Mouse (Mus musculus) liver, adult (tissue): ENCODE results near the gene Fgd6.
A peak's percentile ranks its signal among the peaks of the same experiment; 100 is the strongest.

ENCODE experiments used
- GATA4 ChIP-seq: IDR thresholded peaks from 2 replicates; pipeline ENCODE4 v1.6.1; 2014; ENCODE audit warnings: mild to moderate bottlenecking, low read length; ENCODE audit not compliant: insufficient replicate concordance

Fgd6 gene

DNA sequence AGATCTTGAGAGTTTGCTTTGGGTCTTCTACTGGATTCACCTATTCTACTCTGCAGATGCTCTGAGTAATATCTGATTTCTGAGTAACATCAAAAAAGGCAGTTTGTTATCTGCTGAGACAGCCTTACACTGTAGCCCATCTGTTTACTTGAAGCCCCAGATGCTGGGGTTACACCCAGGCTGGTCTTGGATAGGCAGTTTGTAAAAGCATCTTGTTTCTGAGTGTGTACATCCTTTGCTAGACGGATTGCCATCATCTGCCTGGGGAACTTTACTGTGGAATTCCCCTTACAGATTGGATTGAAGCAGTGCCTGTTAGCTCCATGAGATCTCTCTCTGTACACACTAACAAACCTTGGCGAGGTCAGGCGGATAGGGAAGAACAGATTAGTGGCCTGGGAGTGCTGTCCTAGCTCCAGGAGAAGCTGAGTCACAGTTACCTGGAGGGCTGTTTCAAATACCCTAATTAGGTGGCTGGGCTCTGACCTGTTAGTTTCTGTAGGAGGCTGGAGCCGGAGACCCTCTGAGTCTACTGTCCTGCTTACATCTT is 37.2 kb downstream of the Fgd6 start:
- no peak for TF ChIP-seq GATA4

DNA sequence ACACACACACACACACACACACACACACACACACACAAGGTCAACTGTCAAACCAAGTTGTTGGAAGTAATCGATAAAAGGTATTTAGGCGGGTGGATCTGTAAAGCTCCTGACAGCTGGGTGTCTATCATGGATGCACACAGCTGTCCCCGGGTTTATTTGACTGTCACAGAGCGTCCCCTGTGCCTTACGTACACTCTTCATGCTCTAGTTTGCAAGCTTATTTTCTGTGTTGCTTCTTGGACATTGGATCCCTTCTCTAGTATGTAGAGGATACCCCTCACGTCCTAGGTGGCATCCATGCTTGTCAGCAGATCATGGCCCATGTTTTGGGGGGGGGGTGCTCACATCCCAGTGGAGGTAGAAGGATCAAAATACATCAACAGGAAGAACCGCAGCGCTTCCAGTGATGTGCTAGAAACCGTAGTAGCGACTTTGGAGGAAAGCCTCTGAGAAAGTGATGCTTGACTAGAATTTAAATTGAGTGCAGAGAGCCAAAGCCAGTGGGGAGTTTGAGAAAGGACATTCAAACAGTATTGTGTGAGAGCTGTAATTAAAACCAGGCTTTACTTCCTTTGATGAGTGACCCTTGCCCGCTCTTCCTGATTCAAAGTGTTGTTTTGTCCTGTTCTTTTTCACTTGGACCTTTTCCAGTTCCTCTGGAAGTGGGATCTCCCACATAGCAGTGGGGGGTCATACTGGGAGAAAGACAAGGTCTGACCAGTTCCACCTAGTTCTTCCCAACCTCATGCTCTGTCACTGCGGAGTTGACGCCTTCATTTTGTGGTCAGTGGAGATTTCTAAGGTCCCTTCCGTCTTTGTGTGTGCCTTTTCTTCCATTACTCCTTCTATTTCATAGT is 41.4 kb downstream of the Fgd6 start:
- TF ChIP-seq GATA4 = no peak

GRCm38 (mm10) chr10:94080740-94081139 is 44.9 kb downstream of the Fgd6 start:
- TF ChIP-seq GATA4 = no peak

GRCm38 (mm10) chr10:94082040-94082734 is 46.4 kb downstream of the Fgd6 start:
- TF ChIP-seq GATA4 = no peak

DNA sequence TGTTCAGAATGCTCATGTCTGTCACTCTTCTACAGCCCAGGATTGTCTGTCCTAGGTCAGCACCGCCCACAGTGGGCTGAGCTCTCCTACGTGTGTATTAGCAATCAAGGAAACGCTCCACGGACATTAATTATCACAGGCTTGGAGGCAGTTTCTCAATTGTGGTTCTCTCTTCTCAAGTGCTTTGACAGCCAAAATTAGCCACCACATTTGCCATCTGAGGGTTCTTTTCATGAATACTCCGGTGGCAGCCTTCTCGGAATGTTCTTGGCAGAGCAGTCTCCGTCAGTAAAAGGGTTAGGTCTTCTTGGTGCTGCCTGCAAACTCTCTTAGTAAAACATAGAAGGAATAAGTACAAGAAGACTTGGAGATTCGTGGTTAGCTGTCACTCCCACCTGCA is 50.5 kb downstream of the Fgd6 start:
- no peak for TF ChIP-seq GATA4

- no peak for TF ChIP-seq GATA4
These were observed 51.7 kb downstream of the Fgd6 start for GRCm38 (mm10) chr10:94087367-94088077.

GRCm38 (mm10) chr10:94090032-94090431 is 54.2 kb downstream of the Fgd6 start:
- no peak for TF ChIP-seq GATA4

DNA sequence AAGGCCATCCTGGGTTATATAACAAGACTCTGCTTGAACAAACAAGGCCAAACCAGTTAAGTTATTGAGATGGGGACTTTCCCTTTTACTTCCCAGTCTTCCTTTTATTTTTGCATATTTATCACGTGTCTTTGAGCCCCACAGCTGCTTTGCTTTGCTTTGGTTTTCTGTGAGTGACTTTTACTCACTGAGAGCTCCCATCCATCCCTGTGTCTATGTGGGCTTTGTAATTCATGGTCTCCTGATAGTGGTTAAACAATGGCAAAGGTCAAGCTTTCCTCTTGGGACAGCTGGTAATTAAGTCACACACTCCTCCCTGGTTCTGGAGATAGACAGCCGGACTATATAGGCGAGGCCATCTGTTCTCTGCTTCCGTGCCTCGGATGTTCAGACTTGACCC is 57.7 kb downstream of the Fgd6 start:
- no peak for TF ChIP-seq GATA4

DNA sequence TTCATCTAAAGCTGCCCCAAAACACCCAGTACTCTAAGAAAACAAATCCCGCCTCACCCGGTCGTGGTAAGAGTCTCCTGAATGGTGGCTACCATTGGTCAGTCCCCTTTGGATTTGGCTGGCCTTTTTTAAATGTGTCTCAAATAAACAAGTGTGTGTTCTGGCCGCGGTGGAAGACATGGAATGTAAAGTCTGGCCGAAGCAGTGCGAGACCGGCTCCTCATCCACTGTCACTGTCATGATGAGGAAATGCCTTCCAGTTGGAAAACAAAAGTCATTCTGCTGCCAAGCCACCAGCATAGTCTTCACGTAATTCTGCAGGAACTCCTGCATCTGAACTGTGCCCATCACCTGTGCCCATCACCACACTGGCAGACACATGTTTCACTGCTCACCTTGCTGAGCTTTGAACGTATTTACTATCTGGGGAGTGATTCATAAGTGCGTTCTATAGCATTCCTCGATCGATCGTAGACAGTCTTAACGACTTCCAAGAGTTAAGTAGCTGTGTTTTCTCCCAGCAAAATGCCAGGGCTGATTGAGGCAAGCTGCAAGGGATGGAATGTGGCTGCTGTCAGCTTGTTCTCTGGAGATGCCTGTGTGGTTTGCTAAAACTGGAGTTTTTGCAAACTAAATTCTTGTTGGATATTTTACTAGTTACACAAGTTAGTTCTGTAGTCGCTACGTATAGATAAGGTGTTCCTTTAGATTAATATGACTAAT is 60.1 kb downstream of the Fgd6 start:
- no peak for TF ChIP-seq GATA4

DNA sequence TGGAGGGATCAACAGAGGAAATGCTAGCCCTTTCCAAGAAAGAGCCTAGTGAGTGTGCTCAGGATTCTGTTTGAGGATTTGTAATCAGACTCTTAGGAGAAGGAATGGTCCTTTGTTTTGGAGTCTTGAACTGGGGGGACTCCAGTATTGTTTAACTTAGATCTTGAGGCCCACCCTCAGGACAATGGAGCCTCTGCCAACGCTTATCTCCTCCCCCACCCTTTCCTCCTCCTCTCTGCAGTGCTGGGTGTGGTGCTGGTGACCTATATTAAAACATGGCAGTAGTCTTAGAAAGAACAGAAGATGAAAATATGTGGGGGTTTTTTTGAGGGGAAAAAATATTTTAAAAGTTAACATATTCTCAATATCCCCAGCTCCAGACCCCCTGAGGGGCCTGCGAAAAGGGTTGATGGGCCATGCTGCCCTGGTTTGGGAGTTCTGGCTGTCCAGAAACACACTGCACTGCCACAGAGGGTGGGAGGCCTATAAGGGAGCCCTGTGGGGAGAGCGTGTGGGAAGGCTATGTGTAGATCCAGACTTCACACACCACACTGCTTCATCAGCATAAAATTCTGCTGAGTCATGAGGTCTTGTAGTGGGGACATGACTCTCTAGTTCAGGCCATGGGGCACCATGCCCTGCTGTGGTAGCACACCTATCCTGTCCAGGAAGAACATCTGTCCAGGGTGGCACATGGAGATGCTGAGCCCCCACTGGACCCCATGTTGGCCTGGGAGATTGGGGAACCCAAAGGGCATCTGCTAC is 61.5 kb downstream of the Fgd6 start:
- no peak for TF ChIP-seq GATA4

- TF ChIP-seq GATA4 = peak; percentile 73; the same call in 1 of the 2 replicates
These were observed 62.3 kb downstream of the Fgd6 start for GRCm38 (mm10) chr10:94098100-94098499.

DNA sequence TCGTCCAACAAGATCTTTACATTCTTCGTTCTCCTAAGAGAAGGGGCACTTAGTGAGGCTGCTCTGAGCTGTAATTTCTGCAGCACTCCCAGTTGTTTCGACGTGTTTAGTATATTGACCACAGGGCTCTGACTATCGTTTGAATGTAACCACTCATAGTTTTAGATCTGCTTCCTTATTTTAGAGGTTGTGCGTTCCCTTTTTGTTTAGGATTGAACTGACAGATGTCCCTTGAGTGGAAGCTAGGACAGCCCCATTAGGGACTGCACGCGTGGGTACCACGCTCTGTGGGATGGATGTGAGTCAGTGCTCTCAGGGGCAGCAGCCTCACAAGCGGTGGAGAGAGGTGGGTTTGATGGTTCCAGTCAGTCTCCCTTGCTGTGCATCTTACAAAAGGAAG is 69.7 kb downstream of the Fgd6 start:
- no peak for TF ChIP-seq GATA4

DNA sequence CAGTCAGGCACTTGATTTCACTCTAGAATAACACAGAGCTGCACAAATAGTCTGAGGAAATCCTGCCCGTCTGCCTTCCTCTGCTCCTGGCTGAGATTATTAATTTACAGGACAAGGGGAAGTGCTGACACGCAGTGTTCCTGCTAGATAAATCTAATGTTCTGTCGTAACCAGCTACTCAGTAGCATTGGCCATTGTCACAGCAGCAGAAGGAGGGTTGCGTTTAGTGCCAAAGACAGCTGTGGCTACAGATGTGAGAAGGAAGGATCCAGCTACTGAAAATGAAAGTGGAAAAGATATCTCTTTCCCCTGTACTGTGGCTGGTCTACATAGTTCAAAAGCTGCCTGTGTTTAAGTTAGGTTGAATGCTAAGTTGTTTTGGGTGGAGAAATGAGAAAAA is 71.4 kb downstream of the Fgd6 start:
- peak; percentile 86; the same call in 1 of the 2 replicates for TF ChIP-seq GATA4

- no peak for TF ChIP-seq GATA4
These were observed 71.8 kb downstream of the Fgd6 start for GRCm38 (mm10) chr10:94107607-94108006.

GRCm38 (mm10) chr10:94108791-94109190 is 73.0 kb downstream of the Fgd6 start:
- no peak for TF ChIP-seq GATA4
